27 mouse cellular contexts compared by ENCODE assay signal in the genomic region with DNA sequence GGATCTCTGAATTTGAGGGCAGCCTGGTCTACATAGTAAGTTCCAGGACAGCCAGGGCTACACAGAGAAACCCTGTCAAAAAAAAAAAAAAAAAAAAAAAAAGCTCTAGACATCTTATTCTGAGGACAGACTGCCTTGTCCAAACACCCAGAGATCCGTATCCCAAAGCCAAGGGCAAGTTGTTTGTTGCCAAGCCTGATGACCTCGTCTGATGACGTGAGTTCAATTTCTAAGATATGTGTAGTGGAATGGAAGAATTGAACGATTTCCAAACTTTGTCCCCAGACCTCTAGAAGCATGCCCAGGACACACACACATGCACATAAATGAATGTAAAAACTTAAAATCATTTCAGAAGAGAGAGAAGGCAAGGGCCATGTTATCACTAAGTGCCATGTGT. TPM values are rescaled to one million over a fixed set of nuclear protein-coding genes. Genes with fewer than 3 reads are reported as not detected.
DNase-seq lines count a peak whose midpoint lies in the region; ATAC-seq and TF ChIP-seq lines count a peak whose summit lies in the region.
"Had no signal": no experiment of that assay in that cellular context is flagged by ENCODE, and none has a peak within 500 bp of the region (broad histone marks: within the 10 kb centered on the region; RNA-seq: fewer than 3 reads in every experiment).

No protein-coding gene starts in this region.

- H3K4me2 ChIP-seq in lung, postnatal 0 days (replicated peaks; ENCODE audit: low read depth, low read length): no peak overlapping the region
- H3K4me2 ChIP-seq: embryonic facial prominence, embryonic 12.5 days; embryonic facial prominence, embryonic 15.5 days; heart, embryonic 13.5 days; hindbrain, embryonic 14.5 days had no signal

- no peak for TF ChIP-seq CTCF in lung, postnatal 0 days (IDR thresholded peaks at IDR 0.05)

- no peaks in the 10 kb centered on the region for H3K27me3 ChIP-seq in lung, postnatal 0 days (replicated peaks; ENCODE audit: insufficient read depth, low read length)
- H3K27me3 ChIP-seq: embryonic facial prominence, embryonic 12.5 days; embryonic facial prominence, embryonic 15.5 days had no signal

- ATAC-seq in lung, postnatal 0 days: 0 out of 2 replicates have a peak, but pooled peaks have one; percentile 7
- ATAC-seq: forebrain, embryonic 14.5 days; forebrain, postnatal 0 days; hindbrain, postnatal 0 days; inflammation-experienced regulatory T-cells, adult 6 months; intestine, embryonic 16.5 days had no signal

- H3K4me3 ChIP-seq in lung, postnatal 0 days (ENCODE audit: low read depth, low read length): no peak overlapping the region
- H3K4me3 ChIP-seq: embryonic facial prominence, embryonic 12.5 days; embryonic facial prominence, embryonic 15.5 days; heart, adult 2 months; heart, embryonic 10.5 days; heart, embryonic 13.5 days had no signal

- no peaks in the 10 kb centered on the region for H3K4me1 ChIP-seq in lung, postnatal 0 days (ENCODE audit: insufficient read depth, low read depth, low read length)

- no peaks in the 10 kb centered on the region for H3K9me3 ChIP-seq in lung, postnatal 0 days (ENCODE audit: low read length)
- H3K9me3 ChIP-seq: embryonic facial prominence, embryonic 12.5 days; embryonic facial prominence, embryonic 15.5 days; heart, embryonic 10.5 days; heart, embryonic 13.5 days had no signal

- WGBS in lung, postnatal 0 days: 58% methylated on average over 4 of the region's 4 CpGs

- H3K27ac ChIP-seq in lung, postnatal 0 days (ENCODE audit: low read length): no peak overlapping the region
- H3K27ac ChIP-seq: embryonic facial prominence, embryonic 12.5 days; embryonic facial prominence, embryonic 15.5 days; heart, embryonic 10.5 days; heart, embryonic 13.5 days; hindbrain, embryonic 14.5 days; hindbrain, postnatal 0 days had no signal

- H3K36me3 ChIP-seq in lung, postnatal 0 days (ENCODE audit: insufficient read depth, low read length): no peaks in the 10 kb centered on the region
- H3K36me3 ChIP-seq: embryonic facial prominence, embryonic 12.5 days; embryonic facial prominence, embryonic 15.5 days; heart, embryonic 10.5 days; heart, embryonic 13.5 days had no signal

- no peak for TF ChIP-seq EP300 in lung, postnatal 0 days (IDR thresholded peaks at IDR 0.05)

- DNase-seq in adrenal gland, postnatal 10 days: peak; percentile 45
- DNase-seq in adrenal gland, postnatal 4 days (ENCODE audit: low spot score in 2 of 2): no peak
- no peak for DNase-seq in lung, postnatal 0 days (ENCODE audit: low spot score)
- DNase-seq in lung, postnatal 25 days (ENCODE audit: low spot score): no peak
- DNase-seq in 3T3-L1 (ENCODE audit: low read depth, low spot score): peak; percentile 45
- DNase-seq in Muller cell, postnatal 12 days (ENCODE audit: inconsistent ontology term): peak; percentile 37
- DNase-seq in thymus, postnatal 25 days: no peak
- DNase-seq in spleen, postnatal 36 days (ENCODE audit: low spot score in 2 of 2): no peak
- DNase-seq: cerebellum, adult 11 months; cerebellum, adult 2 months; cerebellum, adult 9-11 months; cerebellum, postnatal 25 days; forebrain, postnatal 0 days; gastrocnemius, postnatal 10 days; gastrocnemius, postnatal 36 days; heart, adult 2 months; heart, postnatal 14 days; heart, postnatal 4 days had no signal

- no peak overlapping the region for H3K9ac ChIP-seq in lung, postnatal 0 days (replicated peaks; ENCODE audit: low read depth)
- H3K9ac ChIP-seq: embryonic facial prominence, embryonic 12.5 days; embryonic facial prominence, embryonic 15.5 days; forebrain, postnatal 0 days; heart, embryonic 13.5 days; hindbrain, embryonic 14.5 days had no signal

RNA-seq across cellular contexts. Expression of gene Zdhhc7, which starts 35.1 kb away (rescaled TPM):
- 10 to 100 TPM; 43.2 to 44.8 TPM for total RNA-seq in adrenal gland, postnatal 10 days (2021)
- total RNA-seq in adrenal gland, postnatal 4 days (2021): 10 to 100 TPM; 46.4 to 48.9 TPM
- 31.0 and 33.0 TPM in 2 replicates for polyA plus RNA-seq in lung, postnatal 0 days (2015; fragmentation: Nextera tagmentation; extraction: Ambion mirVana)

RNA-seq across cellular contexts. Expression of gene 6430548M08Rik, which starts 47.7 kb away (rescaled TPM):
- total RNA-seq in adrenal gland, postnatal 10 days (2021): 10 to 100 TPM; 39.7 to 41.9 TPM
- total RNA-seq in adrenal gland, postnatal 4 days (2021): 10 to 100 TPM; 52.7 to 59.3 TPM
- 16.3 and 16.6 TPM in 2 replicates for polyA plus RNA-seq in lung, postnatal 0 days (2015; fragmentation: Nextera tagmentation; extraction: Ambion mirVana)

Comparison
In these comparisons a context has a peak if more than half of its experiments do, and no peak if none do; other contexts are left out.
1. DNase-seq: peak in adrenal gland, postnatal 10 days (single experiment), 3T3-L1 (single experiment) and Muller cell, postnatal 12 days (single experiment); none in adrenal gland, postnatal 4 days (0 of 2), lung, postnatal 0 days (single experiment), lung, postnatal 25 days (single experiment), thymus, postnatal 25 days (single experiment) and spleen, postnatal 36 days (0 of 2).